Mouse (Mus musculus) embryonic facial prominence, embryonic 13.5 days (tissue): ENCODE data around the gene Eci3. TPM values are rescaled to one million over a fixed set of nuclear protein-coding genes. Genes with fewer than 3 reads are reported as not detected.
A peak's percentile ranks its signal among the peaks of the same experiment; 100 is the strongest.
"Not testable (repeated sequence)": the region's sequence is repeated elsewhere in the genome, so short reads cannot be mapped to it uniquely, and the experiment has no call there.

Experiments used
- ATAC-seq: fragments of 200-750 bp; cut with Nextera tagmentation; 2 replicates; pipeline ENCODE4 v1.8.0; 2017; ENCODE audit warnings: low read depth; ENCODE audit not compliant: insufficient number of reproducible peaks, insufficient read depth, low FRiP score, low TSS enrichment
- H3K27ac ChIP-seq: fragments of 300-500 bp; sonication (generic); 2 replicates; pipeline ENCODE4 v1.5.1; 2015; ENCODE audit warnings: moderate library complexity, mild to moderate bottlenecking, inconsistent platforms
- H3K27me3 ChIP-seq: fragments of 300-500 bp; sonication (generic); 2 replicates; pipeline ENCODE4 v1.6.1; 2015; ENCODE audit warnings: mild to moderate bottlenecking, inconsistent platforms
- H3K36me3 ChIP-seq: fragments of 300-500 bp; sonication (generic); 2 replicates; pipeline ENCODE4 v1.6.1; 2015; ENCODE audit warnings: mild to moderate bottlenecking, inconsistent platforms
- H3K4me1 ChIP-seq: fragments of 300-500 bp; sonication (generic); 2 replicates; pipeline ENCODE4 v1.6.1; 2015; ENCODE audit warnings: inconsistent platforms
- H3K4me2 ChIP-seq: fragments of 300-500 bp; sonication (generic); 2 replicates; pipeline ENCODE4 v1.6.1; 2015; ENCODE audit warnings: moderate library complexity, mild to moderate bottlenecking, inconsistent platforms
- H3K4me3 ChIP-seq: fragments of 300-500 bp; sonication (generic); 2 replicates; pipeline ENCODE4 v1.5.1; 2015; ENCODE audit warnings: mild to moderate bottlenecking, inconsistent platforms
- H3K9ac ChIP-seq: fragments of 300-500 bp; sonication (generic); 2 replicates; pipeline ENCODE4 v1.6.1; 2015; ENCODE audit warnings: mild to moderate bottlenecking, inconsistent platforms
- H3K9me3 ChIP-seq: fragments of 300-500 bp; sonication (generic); 2 replicates; pipeline ENCODE4 v1.6.1; 2016; ENCODE audit warnings: inconsistent platforms
- WGBS: fragments of 180-500 bp; shearing (Covaris S2); methylation state at CpG from one replicate; pipeline ENCODE4 v1.1.7; 2015; ENCODE audit warnings: mixed read lengths; 5-methylcytosine and 5-hydroxymethylcytosine counted together
- polyA plus RNA-seq: library from polyadenylated mRNA; unstranded; fragments of >200 nt; fragmentation: Nextera tagmentation; extraction: Ambion mirVana; gene quantifications from 2 replicates; pipeline ENCODE4 v1.2.1, GENCODE M21; 2015

Eci3 gene
- polyA plus RNA-seq = 1.00 and 1.7 TPM in 2 replicates

DNA sequence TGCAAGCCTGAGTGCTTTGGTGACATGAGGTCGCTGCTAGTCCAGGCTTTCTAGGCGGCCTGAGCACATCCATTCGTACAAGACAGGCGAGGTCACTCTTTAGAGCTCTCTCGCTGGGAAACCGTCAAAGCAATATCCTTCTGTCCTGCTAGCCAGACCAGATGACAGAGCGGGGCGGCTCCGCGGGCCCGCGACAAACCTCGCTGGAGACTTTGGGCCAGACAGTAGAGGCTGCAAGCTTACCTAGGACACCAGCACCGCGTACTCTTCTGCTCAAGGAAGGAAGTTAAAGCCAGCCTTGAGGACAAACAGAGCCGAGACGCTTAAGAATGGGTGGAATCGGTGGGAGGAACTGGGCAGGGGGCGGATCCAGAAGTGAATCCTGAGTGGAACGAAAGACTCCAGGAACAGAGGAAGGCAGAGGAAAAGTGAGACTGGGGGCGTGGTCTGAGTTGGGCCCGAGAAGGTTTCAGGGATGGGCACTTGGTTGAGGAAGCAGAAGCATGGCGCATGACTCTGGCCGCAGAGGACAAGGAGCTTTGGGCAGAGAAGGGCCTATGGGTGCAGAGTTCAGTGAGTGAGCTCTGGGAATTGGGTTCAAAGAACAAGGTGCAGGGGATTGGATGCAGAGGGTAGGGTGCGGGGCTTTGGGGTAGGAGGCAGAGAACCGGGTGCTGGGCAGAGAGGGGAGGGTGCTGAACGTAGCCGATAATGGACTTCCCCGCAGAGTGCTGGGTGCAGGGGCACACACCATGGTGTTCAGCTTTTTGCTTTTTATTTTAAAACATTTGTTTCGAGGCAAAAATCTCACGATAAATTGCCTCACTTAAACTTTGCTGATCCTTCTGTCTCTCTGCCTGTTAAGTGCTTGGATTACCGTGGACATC is at the start of gene Eci3:
TSS of gene Eci3 (minus strand) at position 300 of the 887 bp plus-strand sequence.
- peak within 1 kb of the TSS; percentile 67 for H3K9ac ChIP-seq
- H3K27ac ChIP-seq = no peak within 1 kb of the TSS
- no peaks in the 10 kb centered on the region for H3K9me3 ChIP-seq
- H3K36me3 ChIP-seq = no peaks in the 10 kb centered on the region
- ATAC-seq = peak; percentile 69; the same call in 1 of the 2 replicates
- peak within 1 kb of the TSS; percentile 76 for H3K4me2 ChIP-seq
- peaks cover 32% of the 10 kb centered on the region for H3K27me3 ChIP-seq
- 3% methylated on average over 32 of the region's 32 CpGs for WGBS
- H3K4me3 ChIP-seq = peak within 1 kb of the TSS; percentile 51
- H3K4me1 ChIP-seq = peaks cover 11% of the 10 kb centered on the region

DNA sequence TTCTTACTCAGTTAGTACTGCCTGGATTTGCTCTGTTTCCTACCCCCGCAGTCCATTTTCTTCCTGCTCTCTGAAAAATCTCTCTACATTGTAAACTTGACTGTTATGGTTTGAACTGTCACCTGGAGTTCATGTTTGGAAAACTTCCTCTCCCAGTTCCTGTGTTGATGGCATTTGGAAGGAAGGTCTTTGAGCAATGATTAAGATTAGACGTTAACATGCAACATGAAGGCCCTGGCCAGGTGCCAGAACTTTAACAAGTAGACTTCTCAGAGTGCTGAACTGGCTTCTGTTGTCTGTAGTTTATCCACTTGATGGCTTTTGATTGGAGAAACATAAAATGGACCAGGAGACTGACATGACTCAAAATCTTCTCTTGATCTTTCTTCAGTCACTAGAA is 32.3 kb upstream of the Eci3 start:
- no peak overlapping the region for H3K4me2 ChIP-seq
- H3K9me3 ChIP-seq = no peaks in the 10 kb centered on the region
- H3K36me3 ChIP-seq = no peaks in the 10 kb centered on the region
- H3K27me3 ChIP-seq = no peaks in the 10 kb centered on the region
- H3K4me1 ChIP-seq = peaks cover 24% of the 10 kb centered on the region
- no peak overlapping the region for H3K4me3 ChIP-seq
- H3K27ac ChIP-seq = no peak overlapping the region
- WGBS = 81% methylated on average over 2 of the region's 2 CpGs
- ATAC-seq = no peak
- no peak overlapping the region for H3K9ac ChIP-seq

DNA sequence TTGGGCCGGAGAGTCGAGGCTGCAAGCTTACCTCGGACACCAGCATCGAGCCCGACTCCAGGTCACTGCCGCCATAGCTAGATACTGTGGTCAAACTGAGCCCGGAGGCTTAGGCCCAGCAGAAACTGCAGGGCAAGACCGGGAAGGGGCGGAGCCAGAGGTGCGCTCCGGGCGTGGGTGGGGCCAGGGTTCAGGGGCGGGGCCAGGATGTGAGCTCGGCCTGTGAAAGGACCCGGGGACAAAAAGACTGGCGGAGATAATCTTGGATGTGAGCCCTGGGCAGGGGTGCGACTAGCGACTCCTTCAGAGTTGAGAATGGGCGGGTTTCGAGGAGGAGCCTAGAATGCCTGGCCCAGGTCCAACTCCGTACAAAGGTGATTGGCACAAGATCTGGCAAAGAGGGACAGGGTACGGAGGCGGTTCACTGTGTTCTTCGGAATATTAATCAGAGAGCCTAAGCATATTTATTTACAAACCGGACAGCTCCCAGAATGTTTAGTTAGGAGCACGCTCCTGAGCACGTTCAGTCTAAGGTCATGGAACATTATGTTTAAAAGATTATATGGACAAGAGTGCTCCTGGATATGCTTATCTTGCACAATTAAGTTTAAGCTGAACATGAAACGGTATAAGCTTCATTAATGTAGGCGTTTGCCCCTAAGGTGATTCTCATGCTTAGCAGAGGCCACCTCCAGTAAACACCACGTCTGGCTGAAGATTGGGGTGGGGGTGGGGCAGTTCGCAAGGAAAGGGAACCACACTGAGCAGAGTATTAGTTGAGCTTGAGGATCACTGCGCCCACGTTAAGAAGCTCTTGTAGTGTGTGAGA is 30.6 kb upstream of the Eci3 start:
- H3K9ac ChIP-seq = peak overlapping the region; percentile 86
- H3K4me3 ChIP-seq = peak overlapping the region; percentile 68
- no peaks in the 10 kb centered on the region for H3K27me3 ChIP-seq
- peaks cover 24% of the 10 kb centered on the region for H3K4me1 ChIP-seq
- peaks cover 14% of the 10 kb centered on the region for H3K36me3 ChIP-seq
- peak overlapping the region; percentile 88 for H3K27ac ChIP-seq
- no peaks in the 10 kb centered on the region for H3K9me3 ChIP-seq
- peak; percentile 93 for ATAC-seq
- WGBS = 1% methylated on average over 33 of the region's 33 CpGs
- peak overlapping the region; percentile 72 for H3K4me2 ChIP-seq

DNA sequence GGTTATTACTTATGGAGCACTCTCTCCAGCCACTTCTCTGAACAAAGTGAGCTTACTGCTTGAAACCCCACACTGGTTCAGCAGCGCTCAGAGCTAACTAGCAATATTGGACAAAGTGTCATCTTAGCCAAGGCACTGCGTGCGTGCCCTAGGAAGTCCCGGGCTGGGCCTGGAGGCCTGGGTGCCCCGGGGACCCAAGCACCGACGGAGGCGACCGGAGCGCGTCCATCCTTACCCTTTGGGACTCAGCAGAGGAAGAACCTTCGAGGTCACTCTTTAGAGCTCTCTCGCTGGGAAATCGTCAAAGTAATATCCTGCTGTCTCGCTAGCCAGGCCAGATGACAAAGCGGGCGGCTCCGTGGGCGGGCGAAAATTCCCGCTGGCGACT is 30.0 kb upstream of the Eci3 start:
- Histone ChIP-seq H3K27ac (peak overlapping the region; percentile 88), H3K9ac (peak overlapping the region; percentile 86), H3K4me2 (peak overlapping the region; percentile 72), H3K36me3 (peaks cover 20% of the 10 kb centered on the region), H3K4me3 (peak overlapping the region; percentile 68), H3K27me3 (no peaks in the 10 kb centered on the region), H3K9me3 (no peaks in the 10 kb centered on the region), H3K4me1 (peaks cover 24% of the 10 kb centered on the region)
- under 1% methylated on average over 22 of the region's 22 CpGs for WGBS
- ATAC-seq = peak; percentile 34

DNA sequence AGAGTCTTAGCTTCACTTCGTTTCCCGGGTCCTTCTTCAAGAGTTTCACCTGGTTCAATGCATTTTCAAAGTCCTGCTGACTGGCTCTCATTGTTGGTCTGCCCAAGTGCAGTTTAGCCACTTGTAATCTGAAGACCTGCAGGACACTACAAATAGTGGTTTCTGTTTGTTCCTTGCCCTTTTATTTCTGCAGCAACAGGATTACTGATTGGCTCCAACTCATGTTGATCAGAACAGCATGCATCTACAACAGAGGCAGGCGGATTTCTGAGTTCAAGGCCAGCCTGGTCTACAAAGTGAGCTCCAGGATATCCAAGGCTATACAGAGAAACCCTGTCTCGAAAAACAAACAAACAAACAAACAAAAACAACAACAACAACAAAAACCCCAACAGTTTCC is 29.5 kb upstream of the Eci3 start:
- WGBS = 75% methylated on average over 4 of the region's 4 CpGs
- H3K36me3 ChIP-seq = peaks cover 25% of the 10 kb centered on the region
- peak overlapping the region; percentile 88 for H3K27ac ChIP-seq
- peaks cover 24% of the 10 kb centered on the region for H3K4me1 ChIP-seq
- H3K9me3 ChIP-seq = no peaks in the 10 kb centered on the region
- H3K4me3 ChIP-seq = peak overlapping the region; percentile 68
- ATAC-seq = no peak
- no peaks in the 10 kb centered on the region for H3K27me3 ChIP-seq
- H3K4me2 ChIP-seq = peak overlapping the region; percentile 72
- peak overlapping the region; percentile 86 for H3K9ac ChIP-seq

DNA sequence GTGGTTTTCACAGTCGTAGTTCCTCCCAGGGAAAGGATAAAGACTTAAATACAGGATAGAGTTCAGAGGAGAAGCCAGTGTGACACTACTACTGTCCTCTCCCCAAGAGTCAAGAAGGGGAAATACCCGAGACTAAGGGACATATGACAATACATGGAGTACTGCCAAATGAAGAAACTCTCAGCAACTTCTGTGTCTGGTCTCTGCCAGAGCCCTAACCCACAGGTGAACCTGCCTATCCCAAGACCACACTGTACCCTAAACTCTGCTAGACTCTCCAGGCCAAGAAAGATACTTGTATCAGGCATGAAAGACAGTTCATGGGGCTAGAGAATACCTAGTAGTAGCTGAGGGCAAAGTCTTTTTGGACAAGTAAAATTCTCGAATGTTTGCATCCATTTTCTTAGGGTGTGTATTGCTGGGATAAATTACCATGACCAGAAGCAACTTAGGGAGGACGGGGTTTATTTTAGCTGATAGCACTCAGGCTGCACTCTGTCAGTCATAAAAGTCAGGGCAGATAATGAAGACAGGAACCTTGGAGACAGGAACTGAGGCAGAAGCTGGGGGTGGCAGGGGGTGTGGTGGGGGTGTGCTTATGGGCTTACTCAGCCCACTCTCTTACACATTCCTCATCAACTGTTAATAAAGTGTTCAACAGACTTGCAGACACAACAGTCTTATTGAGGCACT is 28.1 kb upstream of the Eci3 start:
- peaks cover 24% of the 10 kb centered on the region for H3K4me1 ChIP-seq
- H3K9ac ChIP-seq = no peak overlapping the region
- no peaks in the 10 kb centered on the region for H3K9me3 ChIP-seq
- no peaks in the 10 kb centered on the region for H3K27me3 ChIP-seq
- WGBS = 63% methylated on average over 4 of the region's 4 CpGs
- no peak overlapping the region for H3K4me2 ChIP-seq
- no peak overlapping the region for H3K4me3 ChIP-seq
- peaks cover 39% of the 10 kb centered on the region for H3K36me3 ChIP-seq
- ATAC-seq = no peak
- no peak overlapping the region for H3K27ac ChIP-seq

DNA sequence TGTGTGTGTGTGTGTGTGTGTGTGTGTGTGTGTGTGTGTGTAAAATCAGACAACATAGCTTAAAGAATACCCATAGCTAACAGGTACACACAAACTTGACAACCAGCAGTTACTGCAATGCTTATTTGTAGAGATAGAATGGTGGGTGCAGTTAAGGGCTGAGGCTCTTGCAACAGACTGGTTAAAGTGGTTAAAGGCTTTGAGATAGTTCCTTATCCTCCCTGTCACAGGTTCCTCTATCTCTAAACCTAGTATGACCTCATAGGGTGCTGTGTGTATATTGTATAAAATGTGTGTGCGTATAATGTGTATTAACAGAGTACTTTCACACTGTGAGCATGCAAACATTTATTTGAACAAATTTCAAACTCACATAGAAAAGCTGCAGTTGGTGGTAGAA is 19.9 kb upstream of the Eci3 start:
- ATAC-seq = not testable (repeated sequence)
- 94% methylated on average over 1 of the region's 1 CpGs for WGBS

DNA sequence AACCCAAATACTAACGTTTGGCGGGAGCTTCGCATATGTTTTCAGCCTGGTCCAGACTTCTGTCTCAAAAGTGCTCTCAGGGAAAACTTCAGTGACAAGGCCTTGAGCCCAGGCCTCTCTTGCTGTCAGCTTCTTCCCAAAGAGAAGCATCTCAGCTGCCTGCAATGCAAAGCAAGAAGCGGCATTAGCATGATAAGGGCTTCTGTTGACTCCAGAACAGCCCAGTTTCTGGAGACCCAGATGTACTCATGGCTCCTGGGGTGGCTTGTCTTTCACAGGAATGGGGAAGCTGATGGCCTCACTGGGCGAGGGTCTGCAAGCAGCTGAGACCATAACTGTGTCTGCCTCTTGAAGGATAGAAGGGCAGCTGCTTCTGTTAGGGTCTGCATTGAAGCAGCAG is 15.0 kb upstream of the Eci3 start:
- H3K27me3 ChIP-seq, H3K4me1 ChIP-seq, H3K27ac ChIP-seq, H3K4me3 ChIP-seq, H3K9ac ChIP-seq, H3K4me2 ChIP-seq, H3K9me3 ChIP-seq, ATAC-seq: not testable (repeated sequence)
- WGBS = 75% methylated on average over 5 of the region's 5 CpGs
- H3K36me3 ChIP-seq = peaks cover 66% of the 10 kb centered on the region

More for the DNA sequence above, 19.9 kb upstream of the Eci3 start:
- not testable (repeated sequence) for H3K9ac ChIP-seq, H3K4me3 ChIP-seq, H3K4me1 ChIP-seq, H3K4me2 ChIP-seq, H3K9me3 ChIP-seq, H3K27ac ChIP-seq, H3K27me3 ChIP-seq
- peaks cover 89% of the 10 kb centered on the region for H3K36me3 ChIP-seq

DNA sequence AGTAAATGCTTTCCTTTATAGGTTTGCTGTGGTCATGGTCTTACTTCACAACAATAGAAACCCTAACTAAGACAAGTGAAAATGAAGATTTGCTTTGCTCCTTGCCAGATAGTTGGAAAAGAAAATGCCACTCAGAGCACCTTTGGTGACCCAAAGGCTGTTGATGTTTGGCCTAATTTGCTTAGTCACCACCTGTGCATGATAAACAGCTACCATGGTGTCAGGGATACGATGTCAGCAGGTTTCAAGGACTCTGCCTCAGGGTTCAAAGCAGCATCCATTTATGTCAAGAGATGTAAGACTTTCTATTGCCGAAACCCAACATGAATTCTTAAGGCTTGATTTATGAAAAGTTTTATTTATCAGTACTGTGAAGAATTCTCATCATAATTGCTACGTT is 13.8 kb upstream of the Eci3 start:
- peaks cover 60% of the 10 kb centered on the region for H3K36me3 ChIP-seq
- H3K27me3 ChIP-seq = no peaks in the 10 kb centered on the region
- WGBS = 89% methylated on average over 3 of the region's 3 CpGs
- H3K9me3 ChIP-seq = no peaks in the 10 kb centered on the region
- ATAC-seq = no peak
- no peak overlapping the region for H3K27ac ChIP-seq
- H3K4me3 ChIP-seq = no peak overlapping the region
- H3K4me2 ChIP-seq = no peak overlapping the region
- no peaks in the 10 kb centered on the region for H3K4me1 ChIP-seq
- no peak overlapping the region for H3K9ac ChIP-seq

DNA sequence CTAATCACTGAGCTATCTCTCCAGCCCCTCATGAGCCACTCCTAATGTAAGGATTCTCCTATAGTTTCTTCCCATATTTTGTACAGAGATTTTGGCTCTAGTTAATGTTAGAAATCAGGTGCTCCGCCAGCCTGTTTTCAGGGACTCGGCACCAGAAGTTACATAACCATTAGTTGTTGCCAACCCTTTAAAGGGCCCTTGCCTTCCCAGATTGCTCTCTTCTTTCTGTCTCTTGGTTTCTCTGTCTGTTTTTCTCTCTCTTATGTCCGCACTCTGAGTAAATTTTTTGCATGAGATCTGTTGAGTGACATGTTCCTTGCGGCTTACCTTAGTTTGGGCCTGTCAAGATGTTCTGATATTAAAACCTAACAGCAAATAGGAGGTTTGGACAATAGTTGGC is 12.5 kb upstream of the Eci3 start:
- Histone ChIP-seq H3K27me3 (no peaks in the 10 kb centered on the region), H3K9me3 (no peaks in the 10 kb centered on the region), H3K9ac (no peak overlapping the region), H3K27ac (no peak overlapping the region), H3K4me1 (no peaks in the 10 kb centered on the region), H3K4me2 (no peak overlapping the region), H3K4me3 (no peak overlapping the region), H3K36me3 (peaks cover 49% of the 10 kb centered on the region)
- no peak for ATAC-seq
- 93% methylated on average over 4 of the region's 4 CpGs for WGBS

DNA sequence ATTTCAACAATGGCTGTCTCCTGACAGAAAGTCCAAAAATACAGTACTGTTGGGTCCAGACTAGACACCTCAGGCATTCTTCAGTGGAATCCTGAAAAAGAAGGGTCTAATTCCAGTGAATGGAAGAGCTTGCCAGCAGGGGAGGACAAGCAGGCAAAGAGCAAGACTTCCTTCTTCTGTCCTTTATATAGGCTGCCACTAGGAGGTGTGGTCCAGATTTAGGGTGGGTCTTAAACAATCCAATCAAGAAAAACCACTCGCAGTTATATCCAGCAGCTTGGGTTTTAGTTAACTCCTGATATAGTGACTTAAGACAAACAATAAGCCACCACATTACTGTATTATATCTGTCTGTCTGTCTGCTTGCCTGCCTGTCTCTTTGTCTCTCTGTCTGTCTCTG is 10.2 kb upstream of the Eci3 start:
- Histone ChIP-seq H3K4me2 (no peak overlapping the region), H3K4me3 (no peak overlapping the region), H3K27ac (no peak overlapping the region), H3K9me3 (no peaks in the 10 kb centered on the region), H3K36me3 (peaks cover 26% of the 10 kb centered on the region), H3K9ac (no peak overlapping the region), H3K27me3 (no peaks in the 10 kb centered on the region), H3K4me1 (no peaks in the 10 kb centered on the region)
- no peak for ATAC-seq
- 57% methylated on average over 1 of the region's 1 CpGs for WGBS
